Mouse (Mus musculus): ENCODE results near the gene Tedc2.

The Tedc2 gene

GRCm38 (mm10) chr17:24220435-24221411 is at the start of gene Tedc2:
Gene Tedc2, minus strand, starts transcription at chr17:24220851.
- DNase-seq, result peak; percentile 97 to 98

DNA sequence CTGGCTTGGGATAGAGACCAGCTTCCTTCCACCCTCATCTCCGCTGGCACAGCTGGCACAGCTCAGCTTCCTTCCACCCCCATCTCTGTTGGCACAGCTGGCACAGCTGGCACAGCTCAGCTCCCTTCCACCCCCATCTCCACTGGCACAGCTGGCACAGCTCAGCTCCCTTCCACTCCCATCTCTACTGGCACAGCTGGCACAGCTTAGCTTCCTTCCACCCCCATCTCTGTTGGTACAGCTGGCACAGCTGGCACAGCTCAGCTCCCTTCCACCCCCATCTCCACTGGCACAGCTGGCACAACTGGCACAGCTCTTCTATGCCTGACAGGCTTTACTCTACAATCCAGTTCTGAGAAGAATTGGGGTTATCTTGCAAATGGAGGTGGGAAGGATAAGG is 46.5 kb upstream of the Tedc2 start:
- DNase-seq, result no peak

DNA sequence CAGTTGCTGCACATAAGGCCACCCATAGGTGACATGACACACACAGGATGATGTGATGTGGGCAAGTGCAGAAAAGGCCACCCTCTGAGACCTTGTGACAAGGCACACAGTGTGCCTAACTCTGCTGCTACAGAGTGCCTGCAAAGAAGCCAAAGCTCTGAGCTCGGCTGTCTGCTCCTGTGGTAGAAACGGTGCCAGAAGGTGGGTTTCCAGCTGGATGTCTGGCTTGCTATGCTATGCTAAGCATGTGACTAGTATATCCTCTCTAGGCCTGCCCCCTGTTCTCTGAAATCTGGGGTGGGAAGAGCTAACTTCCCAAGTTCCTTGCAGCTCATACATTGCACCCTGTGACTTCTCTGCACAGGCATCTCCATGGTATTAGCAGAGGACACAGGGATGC is 44.1 kb upstream of the Tedc2 start:
- DNase-seq, result no peak

DNA sequence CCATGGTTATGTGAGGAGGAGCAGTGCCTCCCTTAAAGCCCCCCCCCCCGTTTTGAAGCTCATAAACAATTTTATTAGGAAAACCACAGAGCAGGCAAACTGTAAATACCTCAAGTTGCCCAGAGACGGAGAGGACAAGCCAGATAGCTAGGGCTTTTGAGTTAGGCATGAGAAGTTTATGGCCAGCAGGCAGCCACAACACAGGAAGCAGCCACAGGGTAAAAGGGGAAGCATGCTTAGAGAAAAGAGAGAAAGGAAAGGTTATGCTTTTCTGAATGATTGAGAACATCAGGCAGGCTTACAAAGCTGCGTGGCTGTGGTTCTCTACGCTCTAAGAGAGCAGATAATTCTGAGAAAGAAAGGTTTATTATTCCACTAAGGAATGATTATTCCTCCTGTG is 39.9 kb upstream of the Tedc2 start:
- no peak for DNase-seq

GRCm38 (mm10) chr17:24259702-24260101 is 39.1 kb upstream of the Tedc2 start:
- no peak for DNase-seq

GRCm38 (mm10) chr17:24258981-24259380 is 38.3 kb upstream of the Tedc2 start:
- no peak for DNase-seq

DNA sequence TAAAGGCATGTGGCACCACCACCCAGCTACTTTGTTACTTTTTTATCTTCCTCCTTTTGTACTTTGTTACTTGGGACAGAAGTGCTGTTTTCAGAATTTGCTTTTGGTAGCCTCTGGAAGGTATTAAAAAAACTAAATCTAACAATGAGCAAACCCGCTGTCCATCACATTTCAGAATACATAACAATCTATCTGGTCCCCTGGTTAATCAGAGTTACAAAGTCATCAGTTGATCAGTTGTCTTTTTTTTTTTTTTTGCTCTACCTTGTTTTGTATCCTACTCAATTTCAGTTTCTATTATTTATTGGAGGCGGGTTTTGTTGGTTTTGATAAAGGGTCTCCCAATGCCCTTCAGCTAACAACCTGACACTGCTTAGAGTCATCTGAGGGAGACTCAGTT is 31.7 kb upstream of the Tedc2 start:
- no peak for DNase-seq

DNA sequence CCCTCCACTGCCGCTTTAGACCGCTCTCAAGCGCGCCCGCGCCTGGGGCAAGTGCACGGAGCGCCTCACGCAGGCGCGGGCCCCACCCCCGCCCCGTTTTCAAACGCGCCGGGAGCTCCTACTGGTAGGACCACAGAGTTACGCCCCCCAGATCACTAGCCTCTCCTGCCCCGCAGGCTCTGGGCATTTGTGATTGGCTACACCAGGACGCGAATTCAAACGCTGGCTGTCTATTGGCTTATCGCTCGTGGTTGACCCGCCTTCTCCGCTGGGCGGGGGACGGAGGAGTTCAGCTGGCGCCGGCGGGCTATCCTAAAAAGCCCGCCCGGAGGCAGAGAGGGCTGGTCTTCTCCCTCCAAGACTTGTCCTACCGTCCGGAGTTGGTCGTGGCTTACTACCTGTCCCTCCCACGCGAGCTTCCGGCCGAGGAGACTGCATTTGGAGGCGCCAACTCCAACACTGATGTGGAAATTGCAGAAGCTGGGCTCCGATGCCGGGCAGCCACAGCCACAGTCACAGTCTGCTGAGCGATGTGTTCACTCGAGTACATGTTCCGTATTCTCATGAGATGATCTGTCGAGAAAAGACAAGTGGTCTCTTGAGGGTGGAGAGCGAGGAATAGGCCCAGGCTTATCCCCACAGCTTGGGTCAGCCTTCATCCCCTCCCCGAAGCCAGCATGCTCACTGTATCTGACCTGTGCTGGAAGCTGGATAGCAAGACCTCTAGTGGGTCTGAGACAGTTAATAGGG is 30.8 kb upstream of the Tedc2 start, which contains the start of gene Ccnf:
TSS of gene Ccnf (minus strand) at position 165 of the 750 bp plus-strand sequence.
- DNase-seq, result peak; percentile 98

DNA sequence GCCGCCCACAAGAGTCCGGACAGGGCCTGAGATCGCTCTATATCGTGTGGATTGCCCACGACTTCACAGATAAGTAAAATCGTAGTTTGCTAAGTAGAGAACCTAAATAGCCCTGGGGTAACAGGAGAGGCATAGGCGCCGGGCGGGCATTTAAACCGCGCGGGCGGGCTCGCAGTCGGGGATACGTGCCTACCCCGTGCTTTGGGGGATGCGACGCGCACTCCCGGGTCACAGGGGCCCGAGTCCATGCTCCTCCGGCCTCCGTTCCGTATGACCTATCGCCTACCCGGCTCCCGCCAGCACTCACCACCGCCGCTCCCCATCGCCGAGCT is 30.3 kb upstream of the Tedc2 start:
- DNase-seq, result no peak

DNA sequence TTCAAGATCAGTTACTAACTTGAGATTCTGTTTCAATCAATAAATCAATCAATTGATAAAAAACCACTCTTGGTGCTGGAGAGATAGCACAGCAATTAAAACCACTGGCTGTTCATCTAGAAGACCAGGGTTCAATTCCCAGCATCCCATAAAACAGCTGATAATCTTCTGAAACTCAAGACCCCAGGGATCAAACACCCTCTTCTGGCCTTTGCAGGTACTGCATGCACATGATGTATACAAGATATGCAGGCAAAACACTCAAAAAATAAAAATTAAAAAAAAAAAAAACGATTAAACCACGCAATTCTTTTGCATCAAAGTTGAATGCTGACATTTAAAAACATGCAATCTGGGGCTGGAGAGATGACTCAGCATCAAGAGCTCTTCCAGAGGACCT is 28.0 kb upstream of the Tedc2 start:
- DNase-seq, result no peak

DNA sequence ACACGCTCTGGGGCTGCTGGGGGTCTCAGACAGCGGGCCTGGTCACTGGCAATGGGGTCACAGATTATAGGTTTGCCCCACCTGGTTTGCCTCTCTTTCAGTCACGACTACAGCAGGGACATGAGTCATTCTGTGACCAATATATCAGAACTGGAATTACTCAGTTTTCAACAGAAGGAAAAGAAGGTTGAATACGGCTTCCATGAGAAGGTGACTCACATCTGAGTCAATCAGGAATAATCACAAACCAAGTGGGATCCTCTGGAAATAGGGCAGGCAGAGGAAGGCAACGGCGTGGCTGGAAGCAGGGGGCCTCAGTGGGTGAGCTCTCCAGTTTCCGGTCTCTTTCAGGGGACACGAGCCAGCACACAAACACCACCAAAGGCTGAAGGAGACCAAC is 23.4 kb upstream of the Tedc2 start:
- DNase-seq, result no peak

DNA sequence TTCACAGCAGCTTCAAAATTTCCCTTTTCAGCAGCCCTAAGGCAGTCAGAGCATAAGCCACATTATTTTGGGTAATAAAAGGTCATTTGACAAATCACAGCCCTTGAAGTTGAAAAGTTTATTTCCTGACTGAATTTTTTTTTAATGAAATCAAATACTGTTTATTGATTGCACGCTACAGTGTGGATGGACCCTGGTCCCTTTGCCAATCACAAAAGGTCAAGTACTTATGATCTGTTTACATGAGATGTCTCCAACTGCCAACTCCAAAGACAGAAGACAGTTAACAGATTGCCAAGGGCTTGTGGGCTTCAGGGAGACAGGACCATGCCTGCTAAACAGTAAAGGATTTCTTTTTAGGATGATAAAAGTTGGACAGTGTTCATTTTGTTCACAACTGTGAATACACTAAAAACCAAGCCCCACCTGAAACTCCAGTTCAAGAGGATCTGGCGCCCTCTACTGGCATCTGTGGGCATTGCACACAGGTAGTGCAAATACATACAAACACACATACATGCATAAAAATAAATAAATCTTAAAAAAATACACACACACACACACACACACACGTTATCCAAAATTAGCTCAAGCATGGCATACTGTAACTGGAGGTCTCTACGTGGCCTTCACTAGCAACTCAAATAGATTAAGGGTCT is 22.8 kb upstream of the Tedc2 start:
- DNase-seq, result peak in 1 of 2 experiments; percentile 16

GRCm38 (mm10) chr17:24236921-24237320 is 16.3 kb upstream of the Tedc2 start:
- DNase-seq, result peak in 1 of 2 experiments; percentile 20

DNA sequence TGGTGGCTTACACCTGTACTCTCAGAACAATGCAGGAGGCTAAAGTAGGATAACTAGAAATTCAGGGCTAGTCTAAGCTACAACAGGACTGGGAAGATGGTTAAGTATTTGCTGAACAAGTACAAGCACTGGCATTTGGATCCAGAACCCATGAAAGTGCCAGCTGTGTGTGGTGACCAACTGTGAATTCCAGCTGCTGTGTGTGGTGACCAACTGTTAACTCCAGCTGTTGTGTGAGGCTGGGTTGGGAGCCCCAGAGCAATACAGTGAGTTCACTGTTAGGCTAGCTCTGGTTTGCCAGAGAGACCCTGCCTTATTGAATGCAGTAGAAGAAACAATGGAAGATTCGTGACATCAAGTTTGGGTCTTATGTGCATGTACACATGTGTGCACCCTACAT is 15.8 kb upstream of the Tedc2 start:
- DNase-seq, result no peak

DNA sequence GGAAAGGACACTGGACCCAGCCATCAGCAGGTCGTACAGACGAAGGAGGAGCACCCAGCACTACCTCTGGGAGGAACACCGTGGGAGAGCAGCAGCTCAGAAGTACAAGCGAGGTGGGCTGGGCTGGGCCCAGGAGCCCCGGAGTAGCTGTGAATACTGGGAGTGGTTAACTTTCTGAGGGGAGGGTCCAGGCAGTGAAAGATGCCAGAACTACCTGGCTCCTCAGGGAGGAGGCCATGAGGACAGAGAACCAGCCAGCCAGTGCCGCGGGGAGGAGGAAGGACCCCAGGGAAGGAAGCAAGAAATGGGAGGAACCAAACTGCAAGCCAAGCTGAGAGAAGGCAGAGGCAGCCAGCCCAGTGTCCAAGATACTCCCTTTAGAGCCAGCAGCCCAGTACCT is 7.3 kb upstream of the Tedc2 start:
- DNase-seq, result no peak

DNA sequence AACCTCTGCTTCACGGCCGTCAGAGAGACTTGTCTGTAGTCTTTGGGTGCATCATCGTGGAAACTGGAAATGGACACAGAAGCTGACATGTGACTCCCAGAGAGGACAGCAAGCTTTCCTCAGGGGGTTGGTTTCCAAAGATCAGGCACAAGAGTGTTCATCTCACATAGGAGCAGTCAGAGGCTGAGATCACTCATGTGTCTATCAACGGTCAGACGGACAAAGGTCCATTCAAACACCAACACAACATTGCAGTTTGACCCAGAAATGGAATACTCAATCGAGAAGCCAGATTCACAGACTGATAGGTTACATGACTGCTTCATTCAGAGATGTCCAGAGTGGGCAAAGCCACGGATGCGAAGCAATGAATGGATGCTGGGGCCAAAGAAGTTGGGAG is 6.1 kb upstream of the Tedc2 start:
- DNase-seq, result no peak

DNA sequence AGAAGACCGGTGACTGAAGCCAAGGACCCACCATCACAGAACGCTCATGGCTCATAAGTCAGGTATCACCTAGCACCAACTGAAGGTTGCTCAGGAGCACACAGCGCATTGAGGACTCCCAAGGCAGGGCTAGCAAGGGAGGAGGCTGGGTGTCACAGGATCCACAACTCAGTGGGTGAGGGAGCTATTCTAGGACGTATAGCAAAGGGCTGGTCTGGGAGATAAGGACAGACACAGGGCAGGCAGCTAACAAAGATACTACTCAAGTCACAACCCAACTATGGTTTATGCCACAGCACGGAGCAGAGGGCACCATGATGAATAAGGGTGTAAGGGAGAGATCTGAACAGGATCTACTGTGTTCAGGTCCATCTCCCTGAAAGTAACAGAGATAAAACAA is 5.2 kb upstream of the Tedc2 start:
- no peak for DNase-seq

DNA sequence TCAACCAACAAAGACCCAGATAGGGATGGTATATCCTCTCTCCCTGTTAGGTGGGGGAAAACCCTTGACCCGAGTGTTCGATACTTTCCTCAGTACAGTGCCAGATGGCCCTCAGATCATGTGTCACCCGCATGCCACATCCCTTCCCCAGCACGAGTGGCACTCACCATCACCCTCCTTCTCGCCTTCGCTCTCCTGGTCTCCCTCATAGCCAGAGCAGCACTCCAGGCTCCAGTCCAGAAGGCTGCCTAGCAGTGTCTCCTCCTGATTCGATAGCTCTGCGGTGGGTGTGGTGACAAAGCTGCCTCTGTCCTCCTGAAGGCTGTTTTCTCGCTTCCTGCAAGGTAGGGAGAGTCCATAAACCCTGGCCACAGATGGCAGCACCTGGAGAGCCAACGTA is 4.1 kb upstream of the Tedc2 start:
- DNase-seq, result no peak

- DNase-seq, result no peak
Observed at GRCm38 (mm10) chr17:24223513-24223912, 2.9 kb upstream of the Tedc2 start.

- DNase-seq, result no peak
Observed at GRCm38 (mm10) chr17:24222653-24223052, 2.0 kb upstream of the Tedc2 start.

DNA sequence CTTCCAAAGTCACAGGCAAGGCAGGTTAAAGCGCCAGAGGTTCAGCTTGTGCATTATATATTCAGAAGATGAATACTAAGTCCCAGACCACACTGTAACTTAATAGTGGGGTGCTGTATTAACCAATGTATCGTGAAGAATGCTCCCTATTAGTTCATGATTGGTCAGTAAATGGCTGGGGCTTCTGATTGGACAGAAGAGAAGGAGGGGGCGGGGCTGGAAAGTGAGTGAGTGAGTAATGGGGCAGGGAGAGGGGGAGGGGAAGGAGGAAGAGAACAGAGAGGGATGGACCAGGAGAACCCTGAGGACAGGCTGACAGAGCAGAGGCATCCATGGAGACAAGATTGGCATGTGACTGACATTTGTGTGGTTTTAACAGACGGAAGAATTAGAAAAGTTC is 3.8 kb downstream of the Tedc2 start:
- no peak for DNase-seq

GRCm38 (mm10) chr17:24213186-24213585 is 7.5 kb downstream of the Tedc2 start:
- DNase-seq, result peak in 1 of 2 experiments; percentile 37

DNA sequence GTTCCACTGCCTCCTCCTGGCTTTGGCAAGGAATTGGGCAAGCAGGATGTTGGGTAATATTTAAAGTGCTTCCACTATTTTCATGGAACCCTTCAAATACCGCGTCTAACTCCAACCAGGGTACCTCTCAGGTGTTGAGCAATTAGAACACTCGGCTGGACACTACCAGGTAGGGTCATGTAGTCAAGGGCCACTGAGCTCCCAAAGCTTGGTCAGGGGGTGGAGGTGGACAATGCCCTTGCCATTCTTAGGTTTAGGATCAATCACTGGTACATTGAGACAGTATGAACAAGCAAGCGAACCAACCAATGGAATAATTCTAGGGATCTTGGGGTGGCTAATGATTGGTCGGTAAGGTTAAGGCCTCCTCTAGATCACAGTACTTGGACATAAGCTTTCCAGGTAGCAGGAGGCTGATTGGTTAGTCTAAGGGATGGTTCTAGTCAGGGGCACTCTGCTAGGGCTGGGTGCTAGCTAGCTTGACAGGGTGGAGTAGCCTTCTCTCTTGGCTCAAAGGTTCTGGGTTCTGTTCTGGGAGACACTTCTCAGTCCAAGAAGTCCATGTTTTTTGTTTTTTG is 8.1 kb downstream of the Tedc2 start:
- peak in 1 of 2 experiments; percentile 86 for DNase-seq

Data from lung, adult 18-20 months (tissue).